Mouse (Mus musculus) forebrain, postnatal 0 days (tissue): ENCODE measurements around the gene Ncmap. TPM values are rescaled to one million over a fixed set of nuclear protein-coding genes. Genes with fewer than 3 reads are reported as not detected.

Source experiments
- ATAC-seq: fragments of 200-750 bp; cut with Nextera tagmentation; 2 replicates; pipeline ENCODE4 v1.8.0; 2017; ENCODE audit warnings: mild to moderate bottlenecking, moderate library complexity
- DNase-seq: peaks from one replicate; pipeline ENCODE4 v3.0.0-alpha.2; 2015
- H3K27ac ChIP-seq: fragments of 300-500 bp; sonication (generic); 2 replicates; pipeline ENCODE4 v1.5.1; 2014; ENCODE audit warnings: low read depth, mild to moderate bottlenecking, antibody characterized with exemption, low read length, moderate library complexity, mixed read lengths
- H3K27me3 ChIP-seq: fragments of 300-500 bp; sonication (generic); 2 replicates; pipeline ENCODE4 v1.6.1; 2014; ENCODE audit warnings: mild to moderate bottlenecking, low read length, mixed read lengths; ENCODE audit not compliant: insufficient read depth
- H3K36me3 ChIP-seq: fragments of 300-500 bp; sonication (generic); 2 replicates; pipeline ENCODE4 v1.6.1; 2014; ENCODE audit warnings: mild to moderate bottlenecking, moderate library complexity; ENCODE audit not compliant: insufficient read depth
- H3K4me1 ChIP-seq: fragments of 300-500 bp; sonication (generic); 2 replicates; pipeline ENCODE4 v1.6.1; 2014; ENCODE audit warnings: antibody characterized with exemption; ENCODE audit not compliant: insufficient read depth
- H3K4me2 ChIP-seq: fragments of 300-500 bp; sonication (generic); 2 replicates; pipeline ENCODE4 v1.6.1; 2014; ENCODE audit warnings: low read depth, mild to moderate bottlenecking, moderate library complexity
- H3K4me3 ChIP-seq: fragments of 300-500 bp; sonication (generic); 2 replicates; pipeline ENCODE4 v1.5.1; 2014; ENCODE audit warnings: low read depth, low read length, mixed read lengths
- H3K9ac ChIP-seq: fragments of 300-500 bp; sonication (generic); 2 replicates; pipeline ENCODE4 v1.6.1; 2014; ENCODE audit warnings: mild to moderate bottlenecking
- H3K9me3 ChIP-seq: fragments of 300-500 bp; sonication (generic); 2 replicates; pipeline ENCODE4 v1.6.1; 2016; ENCODE audit warnings: low read length
- CTCF ChIP-seq: sonication (generic); IDR thresholded peaks from 2 replicates; pipeline ENCODE4 v1.5.1; 2016; ENCODE audit warnings: antibody characterized with exemption, control low read depth, low read depth
- WGBS: fragments of 180-500 bp; shearing (Covaris S2); extraction: QIAGEN DNeasy Blood & Tissue Kit; methylation state at CpG from one replicate; pipeline ENCODE4 v1.1.7; 2014; 5-methylcytosine and 5-hydroxymethylcytosine counted together
- polyA plus RNA-seq: library from polyadenylated mRNA; unstranded; fragments of >200 nt; fragmentation: Nextera tagmentation; extraction: Ambion mirVana; gene quantifications from 2 replicates; pipeline ENCODE4 v1.2.1, GENCODE M21; 2015
- total RNA-seq: library from RNA; depleted of rRNA; stranded (reverse); fragments of >200 nt; gene quantifications from 2 replicates; pipeline ENCODE4 v1.2.3, GENCODE M21; 2014; rRNA removed

The Ncmap gene
- 0.90 and 1.2 TPM in 2 replicates for total RNA-seq
- 0.63 and 0.86 TPM in 2 replicates for polyA plus RNA-seq

DNA sequence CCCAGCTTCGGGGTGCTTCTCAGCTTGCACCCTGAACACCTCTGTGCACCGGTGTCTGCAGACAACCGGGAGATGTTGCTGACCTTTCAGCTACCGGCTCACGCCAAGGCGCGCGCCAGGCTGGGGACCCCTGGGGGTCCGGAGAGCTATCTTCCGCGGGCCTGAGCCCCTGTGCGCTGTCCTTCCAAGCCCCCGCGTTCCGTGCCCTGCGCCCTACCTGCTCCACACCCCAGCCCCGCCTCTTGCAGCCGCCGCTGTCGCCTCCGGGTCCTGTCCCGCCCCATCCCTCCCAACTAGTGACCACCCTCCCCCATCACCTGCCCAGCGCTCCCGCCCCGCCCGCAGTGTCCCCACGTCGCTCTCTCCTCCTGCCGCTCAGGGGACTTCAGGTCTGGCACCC, at the start of gene Ncmap:
Gene Ncmap, minus strand, starts transcription at position 237 of the 400 bp plus-strand sequence.
- Histone ChIP-seq H3K27me3 (peaks cover 18% of the 10 kb centered on the region; the same call in 1 of the 2 replicates), H3K27ac (no peak within 1 kb of the TSS), H3K4me1 (no peaks in the 10 kb centered on the region), H3K4me3 (peak within 1 kb of the TSS; percentile 21; the same call in 1 of the 2 replicates), H3K4me2 (peak within 1 kb of the TSS; percentile 35), H3K9me3 (no peaks in the 10 kb centered on the region), H3K9ac (no peak within 1 kb of the TSS), H3K36me3 (no peaks in the 10 kb centered on the region)
- ATAC-seq (no peak), DNase-seq (no peak)
- no peak for TF ChIP-seq CTCF
- WGBS = 5% methylated on average over 28 of the region's 29 CpGs

GRCm38 (mm10) chr4:135442473-135442872, 44.4 kb upstream of the Ncmap start:
- Histone ChIP-seq H3K36me3 (no peaks in the 10 kb centered on the region), H3K4me3 (no peak overlapping the region), H3K9me3 (no peaks in the 10 kb centered on the region), H3K27ac (no peak overlapping the region), H3K27me3 (no peaks in the 10 kb centered on the region; the same call in 1 of the 2 replicates), H3K4me1 (no peaks in the 10 kb centered on the region), H3K4me2 (no peak overlapping the region), H3K9ac (no peak overlapping the region)
- TF ChIP-seq CTCF = no peak
- WGBS = 74% methylated on average over 5 of the region's 5 CpGs
- no peak for ATAC-seq
- no peak for DNase-seq

GRCm38 (mm10) chr4:135439904-135440522, 42.0 kb upstream of the Ncmap start:
- WGBS = 55% methylated on average over 9 of the region's 9 CpGs
- Histone ChIP-seq H3K27me3 (peaks cover 5% of the 10 kb centered on the region; the same call in 1 of the 2 replicates), H3K36me3 (no peaks in the 10 kb centered on the region), H3K9ac (no peak overlapping the region), H3K4me1 (no peaks in the 10 kb centered on the region), H3K4me3 (no peak overlapping the region), H3K27ac (no peak overlapping the region), H3K4me2 (no peak overlapping the region), H3K9me3 (no peaks in the 10 kb centered on the region)
- no peak for ATAC-seq
- DNase-seq = peak; percentile 8
- TF ChIP-seq CTCF = peak; percentile 73

GRCm38 (mm10) chr4:135439188-135439647, 41.2 kb upstream of the Ncmap start:
- Histone ChIP-seq H3K36me3 (no peaks in the 10 kb centered on the region), H3K27ac (no peak overlapping the region), H3K27me3 (peaks cover 5% of the 10 kb centered on the region; the same call in 1 of the 2 replicates), H3K4me1 (no peaks in the 10 kb centered on the region), H3K9me3 (no peaks in the 10 kb centered on the region), H3K4me3 (no peak overlapping the region), H3K4me2 (peak overlapping the region; percentile 13; the same call in 1 of the 2 replicates), H3K9ac (no peak overlapping the region)
- WGBS = 2% methylated on average over 15 of the region's 15 CpGs
- no peak for DNase-seq
- ATAC-seq = no peak; the same call in 1 of the 2 replicates
- TF ChIP-seq CTCF = no peak

DNA sequence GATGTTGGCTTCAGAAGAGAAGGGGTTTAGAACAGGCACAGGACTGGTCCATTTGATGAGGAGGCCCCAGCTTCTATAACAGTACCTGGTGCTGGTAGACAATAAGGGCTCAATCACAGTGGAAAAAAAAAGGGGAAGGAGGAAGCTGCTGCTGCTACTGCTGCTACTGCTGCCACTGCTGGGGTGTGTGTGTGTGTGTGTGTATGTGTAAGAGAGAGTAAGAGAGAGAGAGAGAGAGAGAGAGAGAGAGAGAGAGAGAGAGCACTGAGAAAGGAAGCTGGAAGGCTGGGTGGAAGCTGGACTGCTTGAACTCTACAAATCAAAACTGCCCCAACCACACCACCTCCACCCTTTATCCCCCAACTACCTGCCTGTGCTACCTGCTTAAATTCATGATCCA, 39.9 kb upstream of the Ncmap start:
- no peaks in the 10 kb centered on the region for H3K4me1 ChIP-seq
- peaks cover 5% of the 10 kb centered on the region; the same call in 1 of the 2 replicates for H3K27me3 ChIP-seq
- no peaks in the 10 kb centered on the region for H3K36me3 ChIP-seq
- no peak for ATAC-seq
- no peak overlapping the region for H3K4me3 ChIP-seq
- H3K4me2 ChIP-seq = no peak overlapping the region
- H3K27ac ChIP-seq = no peak overlapping the region
- no peak overlapping the region for H3K9ac ChIP-seq
- H3K9me3 ChIP-seq = no peaks in the 10 kb centered on the region
- no peak for TF ChIP-seq CTCF
- no peak for DNase-seq

- Histone ChIP-seq H3K4me2 (no peak overlapping the region), H3K9ac (no peak overlapping the region), H3K4me3 (no peak overlapping the region), H3K9me3 (no peaks in the 10 kb centered on the region), H3K27ac (no peak overlapping the region), H3K4me1 (peaks cover 3% of the 10 kb centered on the region; the same call in 1 of the 2 replicates), H3K36me3 (no peaks in the 10 kb centered on the region), H3K27me3 (peaks cover 5% of the 10 kb centered on the region; the same call in 1 of the 2 replicates)
- ATAC-seq = no peak
- no peak for DNase-seq
- WGBS = 57% methylated on average over 13 of the region's 13 CpGs
- TF ChIP-seq CTCF = no peak
These were observed 38.3 kb upstream of the Ncmap start for GRCm38 (mm10) chr4:135436291-135436690.

GRCm38 (mm10) chr4:135434395-135434789, 36.4 kb upstream of the Ncmap start:
- no peaks in the 10 kb centered on the region for H3K36me3 ChIP-seq
- H3K27me3 ChIP-seq = peaks cover 5% of the 10 kb centered on the region; the same call in 1 of the 2 replicates
- H3K4me1 ChIP-seq = peaks cover 3% of the 10 kb centered on the region; the same call in 1 of the 2 replicates
- 21% methylated on average over 11 of the region's 11 CpGs for WGBS
- TF ChIP-seq CTCF = peak; percentile 1; the same call in 1 of the 2 replicates
- DNase-seq (no peak), ATAC-seq (peak; percentile 59)
- H3K9ac ChIP-seq = peak overlapping the region; percentile 59
- H3K27ac ChIP-seq = peak overlapping the region; percentile 47; the same call in 1 of the 2 replicates
- peak overlapping the region; percentile 71 for H3K4me3 ChIP-seq
- H3K9me3 ChIP-seq = no peaks in the 10 kb centered on the region
- peak overlapping the region; percentile 73 for H3K4me2 ChIP-seq
